Mouse (Mus musculus): ENCODE results near the gene Nmnat2. TPM values are rescaled to one million over a fixed set of nuclear protein-coding genes. Genes with fewer than 3 reads are reported as not detected.

The Nmnat2 gene
- total RNA-seq, 4 experiments from 2014 or later = 1.5 to 3.0 (median 2.2) TPM

- no peak for DNase-seq
Observed at GRCm38 (mm10) chr1:153095328-153095727, 140.5 kb downstream of the Nmnat2 start.

GRCm38 (mm10) chr1:153095826-153096727 is 141.3 kb downstream of the Nmnat2 start:
- DNase-seq = no peak

- no peak for DNase-seq
Observed at GRCm38 (mm10) chr1:153097017-153097675, 142.4 kb downstream of the Nmnat2 start.

- no peak for DNase-seq
Observed at GRCm38 (mm10) chr1:153098586-153098985, 143.8 kb downstream of the Nmnat2 start.

GRCm38 (mm10) chr1:153100912-153101311 is 146.1 kb downstream of the Nmnat2 start:
- no peak for DNase-seq

- peak; percentile 18 for DNase-seq
Observed at GRCm38 (mm10) chr1:153101327-153101880, 146.6 kb downstream of the Nmnat2 start.

GRCm38 (mm10) chr1:153102296-153103185 is 147.7 kb downstream of the Nmnat2 start:
- no peak for DNase-seq

GRCm38 (mm10) chr1:153103186-153103554 is 148.4 kb downstream of the Nmnat2 start:
- no peak for DNase-seq

- DNase-seq = no peak
Observed at GRCm38 (mm10) chr1:153104804-153105203, 150.0 kb downstream of the Nmnat2 start.

GRCm38 (mm10) chr1:153107866-153108265 is 153.1 kb downstream of the Nmnat2 start:
- DNase-seq = no peak

- DNase-seq = no peak
Observed at GRCm38 (mm10) chr1:153109346-153109745, 154.6 kb downstream of the Nmnat2 start.

- no peak for DNase-seq
Observed at GRCm38 (mm10) chr1:153109836-153110235, 155.0 kb downstream of the Nmnat2 start.

GRCm38 (mm10) chr1:153111596-153111995 is 156.8 kb downstream of the Nmnat2 start:
- DNase-seq = no peak

GRCm38 (mm10) chr1:153115315-153115714 is 160.5 kb downstream of the Nmnat2 start:
- no peak for DNase-seq

GRCm38 (mm10) chr1:153120544-153120943 is 165.8 kb downstream of the Nmnat2 start:
- no peak for DNase-seq

- no peak for DNase-seq
Observed at GRCm38 (mm10) chr1:153121320-153121719, 166.5 kb downstream of the Nmnat2 start.

- no peak for DNase-seq
Observed at GRCm38 (mm10) chr1:153122764-153123163, 168.0 kb downstream of the Nmnat2 start.

- no peak for DNase-seq
Observed at GRCm38 (mm10) chr1:153124502-153124901, 169.7 kb downstream of the Nmnat2 start.

GRCm38 (mm10) chr1:153125287-153126275 is 170.8 kb downstream of the Nmnat2 start:
- DNase-seq = no peak

- no peak for DNase-seq
Observed at GRCm38 (mm10) chr1:153126491-153127381, 171.9 kb downstream of the Nmnat2 start.

All from adrenal gland, adult 8-10 months (tissue).